In genomic region chr17:37009460-37010042, GRCm38 (mm10) we compare ENCODE assay signal across 34 mouse cellular contexts. TPM values are rescaled to one million over a fixed set of nuclear protein-coding genes. Genes with fewer than 3 reads are reported as not detected.
A peak's percentile ranks its signal among the peaks of the same experiment; 100 is the strongest.
DNase-seq lines count a peak whose midpoint lies in the region; ATAC-seq and TF ChIP-seq lines count a peak whose summit lies in the region.
"Had no signal": no experiment of that assay in that cellular context is flagged by ENCODE, and none has a peak within 500 bp of the region (broad histone marks: within the 10 kb centered on the region; RNA-seq: fewer than 3 reads in every experiment).

No protein-coding gene starts in this region.

- H3K4me1 ChIP-seq in liver, postnatal 0 days (ENCODE audit: insufficient read depth): no peaks in the 10 kb centered on the region
- H3K4me1 ChIP-seq: embryonic facial prominence, embryonic 13.5 days; forebrain, embryonic 12.5 days; heart, embryonic 15.5 days; neural tube, embryonic 12.5 days had no signal

- TF ChIP-seq CTCF in liver, postnatal 0 days (IDR thresholded peaks at IDR 0.05; ENCODE audit: low read depth): no peak

- H3K4me3 ChIP-seq in liver, postnatal 0 days (ENCODE audit: low read depth, low read length): no peak overlapping the region
- H3K4me3 ChIP-seq: embryonic facial prominence, embryonic 13.5 days; erythroblast, embryonic 14.5 days; forebrain, embryonic 12.5 days; heart, embryonic 15.5 days; kidney, embryonic 15.5 days; left cerebral cortex, adult 2 months; midbrain, embryonic 13.5 days; neural tube, embryonic 12.5 days had no signal

- DNase-seq in R1 (ENCODE audit: low read depth, low spot score): peak; percentile 66
- DNase-seq in lung, postnatal 10 days: no peak
- DNase-seq in liver, postnatal 0 days: no peak
- no peak for DNase-seq in kidney, postnatal 14 days
- DNase-seq: adrenal gland, adult 2 months; cerebellum, adult 11-12 months; cerebellum, postnatal 25 days; embryo, embryonic 11 days; gastrocnemius, postnatal 36 days; heart, postnatal 36 days; kidney, postnatal 4 days; layer of hippocampus, adult 9-11 months; right cerebral cortex, postnatal 14 days; thymus, adult 2 months had no signal

- no peak for TF ChIP-seq EP300 in liver, postnatal 0 days (IDR thresholded peaks at IDR 0.05; ENCODE audit: low read depth)

- H3K36me3 ChIP-seq in liver, postnatal 0 days (replicated peaks; ENCODE audit: insufficient read depth, low read length): no peaks in the 10 kb centered on the region

- H3K9ac ChIP-seq in liver, postnatal 0 days (replicated peaks): no peak overlapping the region
- H3K9ac ChIP-seq: embryonic facial prominence, embryonic 13.5 days; forebrain, embryonic 12.5 days; heart, embryonic 15.5 days; kidney, embryonic 15.5 days; liver, embryonic 14.5 days; midbrain, embryonic 13.5 days; neural tube, embryonic 12.5 days had no signal

- 62% methylated on average over 17 of the region's 17 CpGs for WGBS in liver, postnatal 0 days (ENCODE audit: insufficient replicate concordance)

- no peak overlapping the region for H3K4me2 ChIP-seq in liver, postnatal 0 days (ENCODE audit: low read depth, low read length)
- H3K4me2 ChIP-seq: embryonic facial prominence, embryonic 13.5 days; forebrain, embryonic 12.5 days; heart, embryonic 15.5 days; kidney, embryonic 15.5 days; midbrain, embryonic 13.5 days; neural tube, embryonic 12.5 days had no signal

- peak; percentile 37 for ATAC-seq in CD4-positive, CD25-positive, alpha-beta regulatory T cell, adult 4 months
- ATAC-seq in hematopoietic stem cell, adult 5-6 weeks (replicated peaks in 1 of 2; ENCODE audit: insufficient read depth in 1 of 2, low FRiP score in 2 of 2, low TSS enrichment in 1 of 2, low read depth in 1 of 2, poor library complexity in 2 of 2, severe bottlenecking in 2 of 2): peak; percentile 90 to 92
- no peak for ATAC-seq in frontal cortex, adult (ENCODE audit: low TSS enrichment)
- no peak for ATAC-seq in liver, postnatal 0 days
- ATAC-seq: hindbrain, embryonic 16.5 days; intestine, postnatal 0 days; midbrain, embryonic 13.5 days had no signal

- H3K27me3 ChIP-seq in liver, postnatal 0 days (ENCODE audit: insufficient read depth, low read length): no peaks in the 10 kb centered on the region
- H3K27me3 ChIP-seq: embryonic facial prominence, embryonic 13.5 days; forebrain, embryonic 12.5 days; heart, embryonic 15.5 days; kidney, embryonic 15.5 days; midbrain, embryonic 13.5 days; neural tube, embryonic 12.5 days had no signal

- H3K27ac ChIP-seq in liver, postnatal 0 days (ENCODE audit: low read depth): no peak overlapping the region
- H3K27ac ChIP-seq: embryonic facial prominence, embryonic 13.5 days; forebrain, embryonic 12.5 days; heart, embryonic 15.5 days; kidney, embryonic 15.5 days; left cerebral cortex, adult 2 months; liver, embryonic 14.5 days; midbrain, embryonic 13.5 days; neural tube, embryonic 12.5 days; stomach, postnatal 0 days had no signal

- H3K9me3 ChIP-seq in liver, postnatal 0 days (ENCODE audit: low read length): no peaks in the 10 kb centered on the region
- H3K9me3 ChIP-seq: embryonic facial prominence, embryonic 13.5 days; forebrain, embryonic 12.5 days; heart, embryonic 15.5 days; kidney, embryonic 15.5 days; midbrain, embryonic 13.5 days; neural tube, embryonic 12.5 days had no signal

RNA-seq across cellular contexts. Expression of gene Zfp57, which starts 8.6 kb away (rescaled TPM):
- polyA plus RNA-seq in CD4-positive, CD25-positive, alpha-beta regulatory T cell, adult 4 months (2017; shearing (Covaris generic)): not detected
- total RNA-seq in hematopoietic stem cell, adult 5-6 weeks (2017): 6.9 and 13.6 TPM in 2 replicates
- 1.4 and 2.3 TPM in 2 replicates for polyA plus RNA-seq in liver, postnatal 0 days (2015; fragmentation: Nextera tagmentation; extraction: Ambion mirVana)
- total RNA-seq: gastrocnemius, adult 18-20 months had no signal
- polyA plus RNA-seq: erythroblast, embryonic 14.5 days had no signal

RNA-seq across cellular contexts. Expression of gene Mog, which starts 13.6 kb away (rescaled TPM):
- polyA plus RNA-seq in CD4-positive, CD25-positive, alpha-beta regulatory T cell, adult 4 months (2017; shearing (Covaris generic)): not detected
- not detected in 2 replicates for total RNA-seq in hematopoietic stem cell, adult 5-6 weeks (2017)
- polyA plus RNA-seq in liver, postnatal 0 days (2015; fragmentation: Nextera tagmentation; extraction: Ambion mirVana): not detected in 2 replicates
- total RNA-seq: adrenal gland, adult 2 months; adrenal gland, postnatal 4 days; gastrocnemius, adult 18-20 months; gastrocnemius, postnatal 36 days; heart, postnatal 36 days had no signal
- polyA plus RNA-seq: adrenal gland, adult 2 months; erythroblast, embryonic 14.5 days; heart, embryonic 15.5 days; intestine, postnatal 0 days; limb, embryonic 14.5 days; liver, embryonic 14.5 days; thymus, adult 2 months had no signal

RNA-seq across cellular contexts. Expression of gene H2-M5, which starts 20.2 kb away (rescaled TPM):
- not detected for polyA plus RNA-seq in CD4-positive, CD25-positive, alpha-beta regulatory T cell, adult 4 months (2017; shearing (Covaris generic))
- total RNA-seq in hematopoietic stem cell, adult 5-6 weeks (2017): not detected in 2 replicates
- polyA plus RNA-seq in liver, postnatal 0 days (2015; fragmentation: Nextera tagmentation; extraction: Ambion mirVana): 0.04 TPM in 1 of 2 replicates, not detected in the other
- total RNA-seq: adrenal gland, adult 2 months; gastrocnemius, adult 18-20 months; heart, postnatal 36 days had no signal
- polyA plus RNA-seq: adrenal gland, adult 2 months; erythroblast, embryonic 14.5 days; intestine, postnatal 0 days had no signal

RNA-seq across cellular contexts. Expression of gene 2410137M14Rik, which starts 28.5 kb away (rescaled TPM):
- polyA plus RNA-seq in CD4-positive, CD25-positive, alpha-beta regulatory T cell, adult 4 months (2017; shearing (Covaris generic)): not detected
- total RNA-seq in hematopoietic stem cell, adult 5-6 weeks (2017): not detected in 2 replicates
- polyA plus RNA-seq in liver, postnatal 0 days (2015; fragmentation: Nextera tagmentation; extraction: Ambion mirVana): not detected in 2 replicates
- total RNA-seq: adrenal gland, adult 2 months; adrenal gland, postnatal 4 days; gastrocnemius, postnatal 36 days; heart, postnatal 36 days; left cerebral cortex, adult 2 months; left cerebral cortex, postnatal 36 days had no signal
- polyA plus RNA-seq: adrenal gland, adult 2 months; embryonic facial prominence, embryonic 13.5 days; erythroblast, embryonic 14.5 days; forebrain, embryonic 12.5 days; heart, embryonic 15.5 days; intestine, postnatal 0 days; kidney, embryonic 15.5 days; liver, embryonic 14.5 days; lung, embryonic 16.5 days; neural tube, embryonic 12.5 days; stomach, postnatal 0 days; thymus, adult 2 months had no signal

RNA-seq across cellular contexts. Expression of gene Gabbr1, which starts 36.2 kb away (rescaled TPM):
- 1 to 10 TPM; 4.7 to 8.6 TPM for polyA plus RNA-seq in CD4-positive, CD25-positive, alpha-beta regulatory T cell, adult 4 months (2017; shearing (Covaris generic))
- total RNA-seq in hematopoietic stem cell, adult 5-6 weeks (2017): 10.7 and 43.0 TPM in 2 replicates
- polyA plus RNA-seq in liver, postnatal 0 days (2015; fragmentation: Nextera tagmentation; extraction: Ambion mirVana): 0.41 and 0.46 TPM in 2 replicates

Comparison
In these comparisons a context has a peak if more than half of its experiments do, and no peak if none do; other contexts are left out.
1. ATAC-seq: peak in CD4-positive, CD25-positive, alpha-beta regulatory T cell, adult 4 months (single experiment) and hematopoietic stem cell, adult 5-6 weeks (2 of 2); none in frontal cortex, adult (single experiment) and liver, postnatal 0 days (single experiment).